Mouse (Mus musculus) CH12.LX (cell line): ENCODE results near the gene Zcchc7.
A peak's percentile ranks its signal among the peaks of the same experiment; 100 is the strongest.

Experiments used
- CHD1 ChIP-seq: IDR thresholded peaks from 2 replicates; pipeline ENCODE4 v1.6.1; 2012; ENCODE audit warnings: low read depth, low read length, improper control_type of control experiment, inconsistent platforms
- CTCF ChIP-seq, 2 experiments: IDR thresholded peaks in 1 of 2; conservative IDR thresholded peaks in 1 of 2; 2 replicates each; pipeline ENCODE4 v1.5.1; 2011 to 2012; ENCODE audit warnings: low read depth in 2 of 2, low read length in 2 of 2, improper control_type of control experiment in 1 of 2, inconsistent platforms in 1 of 2, mild to moderate bottlenecking in 1 of 2, moderate library complexity in 1 of 2
- ETS1 ChIP-seq: conservative IDR thresholded peaks from 2 replicates; pipeline ENCODE4 v1.6.1; 2012; ENCODE audit warnings: low read depth, mild to moderate bottlenecking, inconsistent platforms, low read length, improper control_type of control experiment, moderate library complexity
- HCFC1 ChIP-seq: IDR thresholded peaks from 2 replicates; pipeline ENCODE4 v1.6.1; 2012; ENCODE audit warnings: low read depth, mild to moderate bottlenecking, inconsistent platforms, low read length, improper control_type of control experiment
- JUND ChIP-seq: conservative IDR thresholded peaks from 2 replicates; pipeline ENCODE4 v1.6.1; 2011; ENCODE audit warnings: low read depth, low read length, improper control_type of control experiment
- MXI1 ChIP-seq: IDR thresholded peaks from 2 replicates; pipeline ENCODE4 v1.6.1; 2011; ENCODE audit warnings: mild to moderate bottlenecking, low read depth, low read length, improper control_type of control experiment
- POLR2A ChIP-seq: IDR thresholded peaks from 2 replicates; pipeline ENCODE4 v1.6.1; 2011; ENCODE audit warnings: low read depth, mild to moderate bottlenecking, improper control_type of control experiment, low read length
- POLR2AphosphoS2 ChIP-seq: IDR thresholded peaks from 2 replicates; pipeline ENCODE4 v1.6.1; 2011; ENCODE audit warnings: low read depth, low read length, improper control_type of control experiment
- TCF12 ChIP-seq: IDR thresholded peaks from 2 replicates; pipeline ENCODE4 v1.6.1; 2014; ENCODE audit warnings: low read depth, mild to moderate bottlenecking, inconsistent platforms, low read length, improper control_type of control experiment
- USF2 ChIP-seq: conservative IDR thresholded peaks from 2 replicates; pipeline ENCODE4 v1.6.1; 2011; ENCODE audit warnings: low read depth, low read length, improper control_type of control experiment

DNA sequence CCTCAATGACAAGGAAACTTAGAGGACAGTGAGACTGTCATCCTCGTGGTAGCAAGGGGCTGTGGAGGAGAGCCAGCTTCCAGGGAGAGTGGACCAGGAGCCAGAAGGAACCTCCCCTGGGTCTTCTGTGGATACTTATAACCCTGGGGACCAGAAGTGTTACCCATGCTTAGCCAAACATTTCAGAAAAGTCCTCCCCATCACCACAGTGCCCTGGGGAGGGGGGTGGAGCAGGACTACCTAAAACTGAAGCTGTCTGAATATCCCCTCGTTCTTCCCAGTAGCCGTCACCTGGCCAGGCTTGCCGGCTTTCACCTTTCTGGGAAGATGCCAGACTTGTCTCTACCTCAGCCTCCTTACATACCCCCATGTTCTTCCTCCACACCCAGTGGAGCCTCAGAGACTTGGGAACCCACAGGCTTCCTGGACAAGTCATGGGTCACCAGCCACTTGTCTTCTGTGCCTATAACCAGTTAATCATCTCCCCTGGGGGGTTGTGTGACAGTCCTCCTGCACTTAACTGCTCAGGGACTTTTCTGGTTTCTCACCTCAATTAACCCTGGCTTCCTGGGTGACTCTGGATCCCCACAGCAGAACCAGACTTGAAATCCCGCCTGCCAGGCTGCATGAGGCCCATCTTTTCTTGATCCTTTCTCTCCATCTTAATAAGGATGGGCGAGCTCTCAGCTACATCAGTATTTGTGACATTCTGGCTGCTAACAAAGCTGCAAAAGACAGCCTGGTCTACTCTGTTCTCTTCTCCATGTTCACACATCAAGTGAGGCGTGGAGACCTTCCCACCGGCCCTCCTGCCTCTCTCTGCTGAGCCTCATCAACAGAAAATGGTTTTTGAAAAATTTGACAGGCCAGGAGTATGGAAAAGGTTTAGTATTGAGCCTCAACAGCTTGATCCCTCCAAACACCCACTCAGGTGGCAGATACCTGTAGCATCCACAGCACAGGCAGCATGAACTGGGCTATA, 183.0 kb downstream of the Zcchc7 start:
- TF ChIP-seq MXI1, result no peak; the same call in 1 of the 2 replicates
- peak; percentile 68 for TF ChIP-seq ETS1
- no peak for TF ChIP-seq CHD1
- no peak for TF ChIP-seq POLR2A
- no peak for TF ChIP-seq CTCF (conservative IDR thresholded peaks at IDR 0.05 in 1 of 2, IDR thresholded peaks at IDR 0.05 in 1 of 2; ENCODE audit: low read depth in 2 of 2, low read length in 2 of 2)
- TF ChIP-seq HCFC1, result no peak; the same call in 1 of the 2 replicates
- TF ChIP-seq JUND, result no peak
- no peak for TF ChIP-seq POLR2AphosphoS2
- no peak for TF ChIP-seq USF2
- TF ChIP-seq TCF12, result peak; percentile 65
